ENCODE assay signal across 9 mouse cellular contexts in genomic region chr2:122636686-122637085, GRCm38 (mm10). TPM values are rescaled to one million over a fixed set of nuclear protein-coding genes. Genes with fewer than 3 reads are reported as not detected.
DNase-seq lines count a peak whose midpoint lies in the region; ATAC-seq and TF ChIP-seq lines count a peak whose summit lies in the region.
"Had no signal": no experiment of that assay in that cellular context is flagged by ENCODE, and none has a peak within 500 bp of the region (broad histone marks: within the 10 kb centered on the region; RNA-seq: fewer than 3 reads in every experiment).

Gene AA467197, plus strand, starts transcription at chr2:122636986.

- peaks cover 11% of the 10 kb centered on the region for H3K27me3 ChIP-seq in heart, embryonic 14.5 days (ENCODE audit: control insufficient read depth, insufficient read depth, low read length)
- H3K27me3 ChIP-seq in hindbrain, embryonic 15.5 days, result peaks cover 13% of the 10 kb centered on the region
- H3K27me3 ChIP-seq in midbrain, embryonic 12.5 days, result peaks cover 16% of the 10 kb centered on the region

- H3K27ac ChIP-seq in heart, embryonic 14.5 days (replicated peaks in 1 of 2; ENCODE audit: control insufficient read depth in 1 of 2, insufficient read depth in 1 of 2, low read depth in 2 of 2, low read length in 2 of 2), result no peak within 1 kb of the TSS
- no peak within 1 kb of the TSS for H3K27ac ChIP-seq in cortical plate, adult 2 months (ENCODE audit: insufficient read depth, low read length)
- H3K27ac ChIP-seq in hindbrain, embryonic 15.5 days (replicated peaks), result no peak within 1 kb of the TSS
- H3K27ac ChIP-seq in midbrain, embryonic 12.5 days (replicated peaks), result no peak within 1 kb of the TSS

- 50% methylated on average over 3 of the region's 3 CpGs for WGBS in heart, embryonic 14.5 days
- WGBS in hindbrain, embryonic 15.5 days, result 72% methylated on average over 3 of the region's 3 CpGs
- WGBS in midbrain, embryonic 12.5 days, result 75% methylated on average over 3 of the region's 3 CpGs

- H3K4me1 ChIP-seq in heart, embryonic 14.5 days (ENCODE audit: control insufficient read depth in 2 of 2, insufficient read depth in 2 of 2, low read length in 2 of 2), result peaks cover 2 to 5% of the 10 kb centered on the region in 2 experiments; a peak in 1 of 4 replicates
- H3K4me1 ChIP-seq in cortical plate, adult 2 months (ENCODE audit: control insufficient read depth, insufficient read depth, low read length), result peaks cover under 1% of the 10 kb centered on the region; the same call in 1 of the 2 replicates
- H3K4me1 ChIP-seq in hindbrain, embryonic 15.5 days (replicated peaks), result peaks cover 14% of the 10 kb centered on the region
- H3K4me1 ChIP-seq in midbrain, embryonic 12.5 days, result peaks cover 8% of the 10 kb centered on the region

- peak within 1 kb of the TSS; percentile 54; the same call in 1 of the 2 replicates for H3K9ac ChIP-seq in heart, embryonic 14.5 days (ENCODE audit: low read length)
- peak within 1 kb of the TSS; percentile 50; the same call in 1 of the 2 replicates for H3K9ac ChIP-seq in hindbrain, embryonic 15.5 days
- peak within 1 kb of the TSS; percentile 44; the same call in 1 of the 2 replicates for H3K9ac ChIP-seq in midbrain, embryonic 12.5 days (replicated peaks)

- peak within 1 kb of the TSS; percentile 79 for H3K4me2 ChIP-seq in heart, embryonic 14.5 days (ENCODE audit: low read length)
- peak within 1 kb of the TSS; percentile 86 for H3K4me2 ChIP-seq in hindbrain, embryonic 15.5 days
- H3K4me2 ChIP-seq in midbrain, embryonic 12.5 days (replicated peaks), result peak within 1 kb of the TSS; percentile 74

- no peak for TF ChIP-seq CTCF in cortical plate, adult 2 months (IDR thresholded peaks at IDR 0.05; ENCODE audit: extremely low read depth, insufficient read depth, low read length)

- DNase-seq in heart, postnatal 4 days, result no peak
- DNase-seq in cerebellum, adult 9-10 months, result no peak
- DNase-seq in right cerebral cortex, postnatal 25 days, result no peak
- DNase-seq in c-Kit-positive CD71-positive TER-119-positive erythroid progenitor cells, embryonic 14.5 days (ENCODE audit: low spot score), result no peak
- DNase-seq: cerebellum, adult 11-12 months had no signal

- TF ChIP-seq POLR2A in cortical plate, adult 2 months (IDR thresholded peaks at IDR 0.05; ENCODE audit: extremely low read depth, insufficient read depth, low read length), result no peak

- H3K36me3 ChIP-seq in heart, embryonic 14.5 days (ENCODE audit: control insufficient read depth, insufficient read depth, low read length), result peaks cover 25% of the 10 kb centered on the region
- peaks cover 13% of the 10 kb centered on the region for H3K36me3 ChIP-seq in hindbrain, embryonic 15.5 days
- H3K36me3 ChIP-seq in midbrain, embryonic 12.5 days, result peaks cover 20% of the 10 kb centered on the region

- H3K9me3 ChIP-seq in heart, embryonic 14.5 days (ENCODE audit: control insufficient read depth, low read length), result no peaks in the 10 kb centered on the region
- H3K9me3 ChIP-seq in hindbrain, embryonic 15.5 days, result no peaks in the 10 kb centered on the region
- H3K9me3 ChIP-seq in midbrain, embryonic 12.5 days, result no peaks in the 10 kb centered on the region

- H3K4me3 ChIP-seq in heart, embryonic 14.5 days (ENCODE audit: control insufficient read depth in 1 of 2, insufficient read depth in 1 of 2, low read depth in 1 of 2, low read length in 2 of 2), result peak within 1 kb of the TSS; percentile 43 to 46
- peak within 1 kb of the TSS; percentile 23; the same call in 1 of the 2 replicates for H3K4me3 ChIP-seq in cortical plate, adult 2 months (ENCODE audit: insufficient read depth, low read length)
- H3K4me3 ChIP-seq in hindbrain, embryonic 15.5 days, result peak within 1 kb of the TSS; percentile 46
- H3K4me3 ChIP-seq in midbrain, embryonic 12.5 days, result peak within 1 kb of the TSS; percentile 44

- no peak for ATAC-seq in heart, embryonic 14.5 days (ENCODE audit: insufficient number of reproducible peaks, insufficient read depth, low FRiP score, low read depth)
- ATAC-seq in hindbrain, embryonic 15.5 days (ENCODE audit: low FRiP score, low read depth), result no peak
- ATAC-seq in midbrain, embryonic 12.5 days (ENCODE audit: low FRiP score, low read depth), result no peak

RNA-seq across cellular contexts. Expression of gene AA467197, which starts in this region (rescaled TPM):
- polyA plus RNA-seq in heart, embryonic 14.5 days (2014; fragmentation: Nextera tagmentation; extraction: Ambion mirVana), result not detected in 2 replicates
- total RNA-seq in heart, postnatal 4 days (2021), result under 1 TPM in 1 of 2 experiments, not detected in 1; 0.36 TPM
- 0.51 and 0.75 TPM in 2 replicates for polyA plus RNA-seq in cortical plate, adult 2 months (2012; rRNA removed)
- 0.42 and 0.53 TPM in 2 replicates for polyA plus RNA-seq in hindbrain, embryonic 15.5 days (2015; fragmentation: Nextera tagmentation; extraction: Ambion mirVana)
- 0.26 and 0.43 TPM in 2 replicates for polyA plus RNA-seq in midbrain, embryonic 12.5 days (2016; fragmentation: Nextera tagmentation; extraction: Ambion mirVana)
